Comparison of ENCODE assay signal across 8 mouse cellular contexts in the genomic region with DNA sequence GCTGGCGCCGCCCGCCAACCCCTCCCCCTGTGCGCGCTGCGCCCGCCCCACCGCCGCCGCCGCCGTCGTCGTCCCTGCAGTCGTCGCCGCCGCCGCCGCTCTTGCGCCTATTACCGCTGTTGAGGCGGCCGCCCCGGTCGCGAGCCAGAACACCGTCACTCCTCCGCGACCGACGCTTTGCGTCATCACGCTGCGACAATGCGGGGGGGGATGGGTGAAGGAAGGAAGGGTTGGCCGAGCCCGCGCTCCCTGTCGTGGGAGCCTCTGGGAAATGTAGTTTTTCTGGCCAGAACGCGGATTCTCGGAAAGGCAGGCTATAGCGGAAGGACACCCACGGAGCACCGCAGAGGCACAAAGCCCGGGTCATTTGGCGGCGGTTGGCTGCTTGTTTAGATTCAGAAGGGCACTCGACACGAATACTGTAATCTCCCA. TPM values are rescaled to one million over a fixed set of nuclear protein-coding genes. Genes with fewer than 3 reads are reported as not detected.
DNase-seq lines count a peak whose midpoint lies in the region; ATAC-seq lines count a peak whose summit lies in the region.

TSS of gene Nup153 (minus strand) at position 104 of the 432 bp plus-strand sequence.

- peak within 1 kb of the TSS; percentile 99 for H3K4me3 ChIP-seq in lung, embryonic 16.5 days (ENCODE audit: low read length)

- H3K4me2 ChIP-seq in lung, embryonic 16.5 days (ENCODE audit: low read depth, low read length): peak within 1 kb of the TSS; percentile 80

- no peaks in the 10 kb centered on the region for H3K9me3 ChIP-seq in lung, embryonic 16.5 days (ENCODE audit: control insufficient read depth, low read length)

- WGBS in lung, embryonic 16.5 days: under 1% methylated on average over 43 of the region's 51 CpGs

- H3K9ac ChIP-seq in lung, embryonic 16.5 days (ENCODE audit: low read length): peak within 1 kb of the TSS; percentile 94

- ATAC-seq in hematopoietic stem cell, adult 5-6 weeks (replicated peaks in 1 of 2; ENCODE audit: insufficient read depth in 1 of 2, low FRiP score in 2 of 2, low TSS enrichment in 1 of 2, low read depth in 1 of 2, poor library complexity in 2 of 2, severe bottlenecking in 2 of 2): peak; percentile 93 to 96
- peak; percentile 92 for ATAC-seq in lung, embryonic 16.5 days (ENCODE audit: low read depth)

- peak within 1 kb of the TSS; percentile 97 for H3K27ac ChIP-seq in lung, embryonic 16.5 days (ENCODE audit: low read length)

- peak; percentile 94 for DNase-seq in MEL-GATA-1-ER (ENCODE audit: extremely low read depth, low read depth)
- DNase-seq in cerebellum, adult 8-10 months: peak; percentile 100
- DNase-seq in forelimb bud, embryonic 11.5 days (ENCODE audit: low read depth, low spot score): peak; percentile 100
- peak; percentile 99 for DNase-seq in layer of hippocampus, adult 9-10 months (ENCODE audit: low spot score)
- peak; percentile 100 for DNase-seq in ovary, postnatal 10 days (ENCODE audit: low spot score)
- DNase-seq in thymus, postnatal 10 days (ENCODE audit: low spot score in 2 of 2): peak; percentile 100

- no peaks in the 10 kb centered on the region for H3K36me3 ChIP-seq in lung, embryonic 16.5 days (ENCODE audit: control insufficient read depth, insufficient read depth, low read length)

- no peaks in the 10 kb centered on the region for H3K27me3 ChIP-seq in lung, embryonic 16.5 days (ENCODE audit: control insufficient read depth, insufficient read depth, low read depth, low read length)

- H3K4me1 ChIP-seq in lung, embryonic 16.5 days (replicated peaks; ENCODE audit: control insufficient read depth, insufficient read depth, low read length): peaks cover 16% of the 10 kb centered on the region

RNA-seq across cellular contexts. Expression of gene Nup153, which starts in this region (rescaled TPM):
- 108 and 117 TPM in 2 replicates for total RNA-seq in hematopoietic stem cell, adult 5-6 weeks (2017)
- polyA plus RNA-seq in lung, embryonic 16.5 days (2015; fragmentation: Nextera tagmentation; extraction: Ambion mirVana): 18.1 and 20.6 TPM in 2 replicates

Comparison
In these comparisons a context has a peak if more than half of its experiments do, and no peak if none do; other contexts are left out.
1. Peak in every context shown above with its lines: DNase-seq, ATAC-seq, H3K4me3 ChIP-seq and H3K27ac ChIP-seq.